Mouse (Mus musculus) heart, embryonic 14.5 days (tissue): ENCODE measurements at regions not wholly inside any gene's neighbourhood (a gene's known extent, or its start where the extent isn't known, plus 50 kb on each side); places are given as distances from the start of the nearest gene placed in this dataset.

Source experiments
- ATAC-seq: fragments of 200-750 bp; cut with Nextera tagmentation; 2 replicates; pipeline ENCODE4 v1.8.0; 2017; ENCODE audit warnings: low read depth, moderate TSS enrichment; ENCODE audit not compliant: insufficient number of reproducible peaks, insufficient read depth, low FRiP score
- H3K27ac ChIP-seq, 2 experiments: fragments of 200-500 bp in 1 of 2; fragments of 300-500 bp in 1 of 2; sonication (generic) in 1 of 2; replicated peaks in 1 of 2; 2 replicates each; pipeline ENCODE4 v1.5.1; 2012 to 2014; ENCODE audit warnings: low read depth in 2 of 2, low read length in 2 of 2, control low read depth in 1 of 2, mild to moderate bottlenecking in 1 of 2, mixed read lengths in 1 of 2; ENCODE audit not compliant: control insufficient read depth in 1 of 2, insufficient read depth in 1 of 2
- H3K27me3 ChIP-seq: fragments of 300-500 bp; sonication (generic); 2 replicates; pipeline ENCODE4 v1.6.1; 2014; ENCODE audit warnings: mild to moderate bottlenecking, low read length, control low read depth; ENCODE audit not compliant: control insufficient read depth, insufficient read depth
- H3K36me3 ChIP-seq: fragments of 300-500 bp; sonication (generic); 2 replicates; pipeline ENCODE4 v1.6.1; 2014; ENCODE audit warnings: mild to moderate bottlenecking, control low read depth, low read length, mixed read lengths; ENCODE audit not compliant: control insufficient read depth, insufficient read depth
- H3K4me1 ChIP-seq, 2 experiments: fragments of 200-500 bp in 1 of 2; fragments of 300-500 bp in 1 of 2; sonication (generic) in 1 of 2; 2 replicates each; pipeline ENCODE4 v1.6.1; 2012 to 2014; ENCODE audit warnings: low read length in 2 of 2, control low read depth in 1 of 2, mixed read lengths in 1 of 2; ENCODE audit not compliant: control insufficient read depth in 2 of 2, insufficient read depth in 2 of 2
- H3K4me2 ChIP-seq: fragments of 300-500 bp; sonication (generic); 2 replicates; pipeline ENCODE4 v1.6.1; 2014; ENCODE audit warnings: mild to moderate bottlenecking, low read length
- H3K4me3 ChIP-seq, 2 experiments: fragments of 200-500 bp in 1 of 2; fragments of 300-500 bp in 1 of 2; sonication (generic) in 1 of 2; 2 replicates each; pipeline ENCODE4 v1.5.1; 2012 to 2014; ENCODE audit warnings: low read length in 2 of 2, mild to moderate bottlenecking in 2 of 2, control low read depth in 1 of 2, low read depth in 1 of 2, moderate library complexity in 1 of 2; ENCODE audit not compliant: control insufficient read depth in 1 of 2, insufficient read depth in 1 of 2
- H3K9ac ChIP-seq: fragments of 300-500 bp; sonication (generic); 2 replicates; pipeline ENCODE4 v1.6.1; 2014; ENCODE audit warnings: mild to moderate bottlenecking, low read length
- H3K9me3 ChIP-seq: fragments of 300-500 bp; sonication (generic); 2 replicates; pipeline ENCODE4 v1.6.1; 2016; ENCODE audit warnings: low read length, control low read depth; ENCODE audit not compliant: control insufficient read depth
- WGBS: fragments of 180-500 bp; shearing (Covaris S2); extraction: QIAGEN DNeasy Blood & Tissue Kit; methylation state at CpG from one replicate; pipeline ENCODE4 v1.1.7; 2014; 5-methylcytosine and 5-hydroxymethylcytosine counted together

GRCm38 (mm10) chr6:107431033-107431432 lies 98.5 kb upstream of the Lrrn1 start:
- no peaks in the 10 kb centered on the region for H3K27me3 ChIP-seq
- ATAC-seq, result no peak
- no peaks in the 10 kb centered on the region for H3K9me3 ChIP-seq
- H3K4me2 ChIP-seq, result no peak overlapping the region
- no peak overlapping the region for H3K9ac ChIP-seq
- no peak overlapping the region for H3K27ac ChIP-seq
- no peak overlapping the region for H3K4me3 ChIP-seq
- H3K36me3 ChIP-seq, result no peaks in the 10 kb centered on the region
- no peaks in the 10 kb centered on the region for H3K4me1 ChIP-seq
- WGBS, result 77% methylated on average over 4 of the region's 4 CpGs

GRCm38 (mm10) chr6:107442058-107442457 lies 87.5 kb upstream of the Lrrn1 start:
- no peak overlapping the region for H3K4me3 ChIP-seq
- H3K4me2 ChIP-seq, result no peak overlapping the region
- no peaks in the 10 kb centered on the region for H3K9me3 ChIP-seq
- WGBS, result 71% methylated on average over 1 of the region's 1 CpGs
- no peaks in the 10 kb centered on the region for H3K36me3 ChIP-seq
- no peak for ATAC-seq
- H3K9ac ChIP-seq, result no peak overlapping the region
- H3K27me3 ChIP-seq, result no peaks in the 10 kb centered on the region
- no peak overlapping the region for H3K27ac ChIP-seq
- no peaks in the 10 kb centered on the region for H3K4me1 ChIP-seq

DNA sequence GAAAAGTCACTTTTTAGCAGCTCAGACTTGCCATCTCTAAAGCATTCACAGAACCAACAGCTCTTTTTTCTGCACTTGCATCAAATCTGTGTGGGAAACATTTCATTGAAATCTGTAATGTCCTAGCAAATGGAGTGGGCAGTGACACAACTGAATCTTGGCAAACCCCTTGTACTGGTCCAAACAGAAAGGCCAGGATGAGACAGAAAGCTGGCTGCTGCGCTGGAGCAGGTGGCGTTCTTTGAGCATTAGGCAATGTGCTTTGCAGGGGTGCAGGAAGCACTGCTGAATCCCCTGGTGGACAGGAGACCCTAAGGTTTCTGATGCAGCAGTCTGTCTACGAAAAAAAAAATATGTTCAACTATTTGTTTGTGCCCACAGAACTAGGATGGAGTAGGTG lies 85.2 kb upstream of the Lrrn1 start:
- Histone ChIP-seq H3K9ac (no peak overlapping the region), H3K9me3 (no peaks in the 10 kb centered on the region), H3K4me3 (no peak overlapping the region), H3K27ac (no peak overlapping the region), H3K4me2 (no peak overlapping the region), H3K4me1 (no peaks in the 10 kb centered on the region), H3K36me3 (no peaks in the 10 kb centered on the region), H3K27me3 (no peaks in the 10 kb centered on the region)
- 66% methylated on average over 3 of the region's 3 CpGs for WGBS
- ATAC-seq, result no peak

- H3K27ac ChIP-seq, result no peak overlapping the region
- no peaks in the 10 kb centered on the region for H3K36me3 ChIP-seq
- H3K4me1 ChIP-seq, result no peaks in the 10 kb centered on the region
- no peak overlapping the region for H3K4me3 ChIP-seq
- ATAC-seq, result no peak
- no peak overlapping the region for H3K4me2 ChIP-seq
- H3K9ac ChIP-seq, result no peak overlapping the region
- no peaks in the 10 kb centered on the region for H3K9me3 ChIP-seq
- WGBS, result 88% methylated on average over 1 of the region's 1 CpGs
- H3K27me3 ChIP-seq, result no peaks in the 10 kb centered on the region
Observed at GRCm38 (mm10) chr6:107459220-107459619, 70.3 kb upstream of the Lrrn1 start.

GRCm38 (mm10) chr6:107462440-107462839 lies 67.1 kb upstream of the Lrrn1 start:
- WGBS, result 41% methylated on average over 2 of the region's 2 CpGs
- ATAC-seq, result no peak

GRCm38 (mm10) chr6:107473395-107473794 lies 56.2 kb upstream of the Lrrn1 start:
- ATAC-seq, result no peak
- no peaks in the 10 kb centered on the region for H3K27me3 ChIP-seq
- no peaks in the 10 kb centered on the region for H3K4me1 ChIP-seq
- H3K4me2 ChIP-seq, result no peak overlapping the region
- no peaks in the 10 kb centered on the region for H3K9me3 ChIP-seq
- H3K9ac ChIP-seq, result no peak overlapping the region
- 52% methylated on average over 2 of the region's 2 CpGs for WGBS
- no peaks in the 10 kb centered on the region for H3K36me3 ChIP-seq
- H3K27ac ChIP-seq, result no peak overlapping the region
- H3K4me3 ChIP-seq, result no peak overlapping the region

More at GRCm38 (mm10) chr6:107462440-107462839, 67.1 kb upstream of the Lrrn1 start:
- Histone ChIP-seq H3K4me1 (no peaks in the 10 kb centered on the region), H3K27ac (no peak overlapping the region), H3K4me3 (no peak overlapping the region), H3K27me3 (no peaks in the 10 kb centered on the region), H3K9me3 (no peaks in the 10 kb centered on the region), H3K9ac (no peak overlapping the region), H3K4me2 (no peak overlapping the region), H3K36me3 (no peaks in the 10 kb centered on the region)

- Histone ChIP-seq H3K27me3 (no peaks in the 10 kb centered on the region), H3K4me2 (no peak overlapping the region), H3K4me1 (no peaks in the 10 kb centered on the region), H3K36me3 (no peaks in the 10 kb centered on the region), H3K9ac (no peak overlapping the region), H3K9me3 (no peaks in the 10 kb centered on the region), H3K27ac (no peak overlapping the region), H3K4me3 (no peak overlapping the region)
- WGBS, result 74% methylated on average over 4 of the region's 4 CpGs
- ATAC-seq, result no peak
Observed at GRCm38 (mm10) chr6:107474125-107474524, 55.4 kb upstream of the Lrrn1 start.
